Mouse (Mus musculus) lung, postnatal 25 days (tissue): ENCODE measurements around the gene Xirp1.

Source experiments
- DNase-seq: peaks from one replicate; pipeline ENCODE4 v3.0.0; 2022; ENCODE audit warnings: low spot score

The Xirp1 gene

GRCm38 (mm10) chr9:119985881-119986574 is 37.4 kb downstream of the Xirp1 start:
- no peak for DNase-seq

- no peak for DNase-seq
Observed at GRCm38 (mm10) chr9:119984536-119985011, 38.8 kb downstream of the Xirp1 start, which contains the start of gene Csrnp1. TSS of gene Csrnp1 (minus strand) at chr9:119984658.

DNA sequence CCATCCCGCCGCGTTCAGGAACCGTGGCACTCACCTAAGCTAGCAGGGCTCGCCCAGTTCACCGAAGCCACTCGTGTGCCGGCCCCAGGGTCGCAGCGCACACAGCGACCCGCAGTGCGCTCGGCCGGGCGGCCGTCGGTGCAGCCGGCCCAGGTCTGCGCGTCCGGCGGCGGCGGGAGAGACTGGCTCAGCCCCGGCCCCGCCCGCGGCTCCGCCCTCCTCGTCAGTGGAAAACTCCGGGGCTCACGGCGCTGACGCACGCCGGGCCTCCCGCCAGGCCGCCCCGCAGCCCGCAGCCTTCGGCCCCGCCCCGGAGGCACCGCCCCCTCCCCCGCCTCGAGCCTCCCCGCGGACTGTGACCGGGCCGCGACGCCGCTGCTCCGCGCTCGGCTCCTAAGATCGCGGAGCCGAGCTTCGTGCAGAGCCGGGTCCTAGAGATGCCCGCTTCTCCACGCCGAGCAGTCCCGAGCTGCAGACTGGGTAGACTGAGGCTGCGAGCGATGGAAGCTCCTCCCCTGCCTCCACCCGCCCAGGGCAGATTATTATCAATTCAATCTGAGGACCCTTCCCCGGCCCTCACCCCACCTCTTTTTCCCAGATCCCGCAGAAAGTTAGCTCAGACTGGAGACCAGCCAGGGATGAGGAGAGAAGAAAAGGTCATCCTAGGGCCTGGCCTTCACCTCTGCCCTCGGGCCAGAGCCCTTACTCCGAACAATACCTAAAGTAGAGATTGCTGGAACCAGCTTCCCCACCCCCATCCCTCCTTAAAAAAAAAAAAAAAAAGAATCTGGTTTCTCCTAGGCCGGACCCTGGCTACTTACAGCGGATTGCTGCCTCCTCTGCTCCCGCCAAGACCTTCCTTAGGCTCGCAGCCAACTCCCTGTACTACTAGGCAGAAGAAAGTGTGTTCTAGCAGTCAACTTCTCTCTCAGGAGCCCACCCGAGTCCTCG is 39.5 kb downstream of the Xirp1 start:
- peak; percentile 94 for DNase-seq

- peak; percentile 72 for DNase-seq
Observed at GRCm38 (mm10) chr9:119982956-119983551, 40.3 kb downstream of the Xirp1 start.

DNA sequence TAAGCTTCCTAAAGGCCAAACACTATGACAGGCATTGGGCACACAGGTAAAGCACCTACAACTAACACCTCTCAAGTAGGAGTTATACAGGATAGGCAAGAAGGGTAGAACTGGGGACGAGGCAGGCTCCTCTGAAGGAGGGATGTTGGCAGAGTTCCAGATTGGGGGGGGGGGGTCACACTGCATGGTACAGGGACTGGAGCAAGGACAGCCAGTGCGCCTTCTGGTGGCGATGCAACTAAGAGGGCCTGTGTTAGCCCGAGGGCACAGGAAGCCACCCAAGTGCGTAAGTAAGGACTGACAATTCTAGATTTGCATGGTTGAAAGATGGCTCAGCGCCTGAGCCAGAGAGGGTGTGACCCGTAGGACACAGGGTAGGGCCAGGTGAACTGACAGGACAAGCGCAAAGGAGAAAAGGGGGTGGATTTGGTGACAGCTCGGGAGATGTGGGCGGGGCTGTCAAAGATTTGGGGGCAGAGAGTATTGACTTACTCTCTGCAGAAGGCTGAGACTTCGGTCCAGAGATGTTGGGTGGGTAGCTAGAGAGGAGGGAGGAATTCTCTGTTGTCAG is 41.1 kb downstream of the Xirp1 start:
- peak; percentile 87 for DNase-seq

GRCm38 (mm10) chr9:119981183-119982179 is 41.9 kb downstream of the Xirp1 start:
- peak; percentile 92 for DNase-seq

GRCm38 (mm10) chr9:119980770-119981182 is 42.6 kb downstream of the Xirp1 start:
- no peak for DNase-seq

DNA sequence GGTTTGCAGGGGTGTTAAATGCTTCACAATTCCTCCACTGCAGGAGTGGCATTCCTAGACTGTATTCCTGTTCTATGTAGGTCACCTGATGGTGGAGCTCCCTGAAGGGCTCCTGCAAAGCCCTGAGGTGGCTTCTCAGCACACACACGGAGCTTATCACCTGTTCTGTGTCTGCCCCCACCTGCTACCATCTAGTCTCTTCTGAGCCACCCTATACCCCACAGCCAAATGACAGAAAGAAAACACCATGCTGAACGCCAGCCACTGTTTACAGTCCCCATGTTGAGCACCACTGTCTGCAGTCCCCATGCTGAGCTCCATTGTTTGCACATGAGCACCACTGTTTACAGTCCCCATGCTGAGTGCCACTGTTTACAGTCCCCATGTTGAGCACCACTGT is 43.6 kb downstream of the Xirp1 start:
- DNase-seq, result no peak

DNA sequence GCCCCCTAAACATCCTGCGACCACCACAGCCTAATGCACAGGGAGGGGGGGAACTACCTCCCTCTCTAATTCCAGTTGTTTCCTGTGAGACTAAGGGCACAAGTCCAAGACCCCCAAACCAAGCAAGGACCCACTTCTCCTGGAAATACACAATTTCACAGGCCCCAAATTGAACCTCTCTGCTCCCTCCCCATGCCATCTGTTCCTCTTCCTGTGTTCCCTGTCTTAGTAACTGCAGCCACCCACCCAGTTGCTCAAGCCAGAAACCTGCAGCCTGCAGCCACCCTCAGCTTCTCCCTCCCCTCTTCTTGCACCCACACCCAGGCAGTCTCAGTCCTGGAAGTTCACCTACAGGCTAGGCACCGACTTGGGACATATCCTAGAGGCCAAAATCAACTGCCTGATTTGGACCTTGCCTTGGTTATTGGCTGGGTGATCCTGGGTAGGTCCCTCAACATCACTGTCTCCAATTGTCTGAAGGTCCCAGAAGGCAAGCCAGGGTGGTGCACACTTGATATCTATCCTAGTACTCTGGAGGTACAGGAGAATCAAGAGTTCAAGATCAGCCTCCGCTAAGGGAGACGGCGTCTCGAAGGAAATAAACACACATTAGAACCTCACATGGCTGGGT is 44.5 kb downstream of the Xirp1 start:
- DNase-seq, result no peak

- DNase-seq, result no peak
Observed at GRCm38 (mm10) chr9:119978151-119978810, 45.1 kb downstream of the Xirp1 start.

DNA sequence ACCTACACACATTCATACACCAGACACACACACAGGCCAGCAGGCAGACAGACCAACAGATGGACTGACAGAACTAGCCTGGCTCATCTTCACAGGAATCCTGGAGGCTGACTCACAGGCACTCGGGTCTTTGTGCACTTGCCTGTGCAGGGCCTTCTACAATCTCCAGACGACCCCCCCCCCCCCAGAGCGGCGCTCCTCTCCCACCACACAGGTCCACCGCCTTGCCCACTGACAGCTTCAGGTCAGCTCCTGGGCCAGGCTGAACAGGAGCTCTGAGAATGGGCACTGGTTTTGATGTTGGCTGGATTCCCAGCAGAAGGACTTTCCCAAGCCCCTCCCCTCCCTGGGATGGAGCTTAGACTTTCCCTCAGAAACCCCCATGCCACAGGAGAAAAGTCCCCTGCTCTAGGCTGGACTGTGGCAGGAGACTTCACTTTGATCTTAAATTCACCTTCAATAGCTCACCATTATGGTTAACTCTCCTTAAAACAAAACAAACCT is 45.8 kb downstream of the Xirp1 start:
- DNase-seq, result no peak

DNA sequence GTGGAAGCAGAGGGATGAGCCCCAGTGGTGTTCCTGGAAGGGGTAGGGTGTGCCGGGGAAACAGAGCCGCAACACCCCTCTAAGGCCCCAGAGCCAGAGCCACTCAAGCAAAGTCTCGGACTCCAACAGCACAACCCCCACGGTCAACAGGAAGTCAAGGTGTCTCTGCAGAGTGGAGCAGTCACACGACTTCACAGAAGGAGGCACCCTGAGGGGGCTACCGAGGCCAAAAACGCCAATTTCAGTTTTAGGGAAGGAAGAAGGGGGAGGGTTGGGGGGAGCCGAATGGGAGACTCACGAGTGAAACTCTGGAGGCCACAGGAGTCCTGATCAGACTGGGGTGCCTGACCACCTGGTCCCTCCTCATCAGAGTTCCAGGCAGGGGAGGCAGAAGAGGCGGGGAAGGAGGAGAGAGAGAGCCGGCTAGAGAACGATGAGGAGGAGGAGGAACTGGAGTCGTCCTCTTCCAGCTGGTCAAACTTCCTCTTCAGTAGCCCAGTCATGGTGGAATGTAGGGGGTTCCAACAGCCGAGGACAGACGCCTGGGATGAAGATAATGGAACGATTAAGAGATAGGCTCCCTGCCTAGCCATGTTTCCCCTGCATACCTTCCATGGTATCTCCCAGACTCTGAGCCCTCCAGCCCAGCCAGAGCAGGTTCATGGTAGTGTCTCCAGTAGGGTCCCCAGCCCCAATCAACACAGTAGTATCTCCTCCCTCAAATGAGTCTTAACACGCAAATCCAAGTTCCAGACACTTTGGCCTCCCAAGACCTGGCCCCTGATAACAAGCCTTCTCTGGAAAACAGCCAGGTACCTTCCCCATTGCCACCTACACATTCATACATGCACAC is 46.5 kb downstream of the Xirp1 start:
- DNase-seq, result no peak

GRCm38 (mm10) chr9:119975286-119975685 is 48.1 kb downstream of the Xirp1 start:
- no peak for DNase-seq

- DNase-seq, result no peak
Observed at GRCm38 (mm10) chr9:119974609-119975008, 48.8 kb downstream of the Xirp1 start.

DNA sequence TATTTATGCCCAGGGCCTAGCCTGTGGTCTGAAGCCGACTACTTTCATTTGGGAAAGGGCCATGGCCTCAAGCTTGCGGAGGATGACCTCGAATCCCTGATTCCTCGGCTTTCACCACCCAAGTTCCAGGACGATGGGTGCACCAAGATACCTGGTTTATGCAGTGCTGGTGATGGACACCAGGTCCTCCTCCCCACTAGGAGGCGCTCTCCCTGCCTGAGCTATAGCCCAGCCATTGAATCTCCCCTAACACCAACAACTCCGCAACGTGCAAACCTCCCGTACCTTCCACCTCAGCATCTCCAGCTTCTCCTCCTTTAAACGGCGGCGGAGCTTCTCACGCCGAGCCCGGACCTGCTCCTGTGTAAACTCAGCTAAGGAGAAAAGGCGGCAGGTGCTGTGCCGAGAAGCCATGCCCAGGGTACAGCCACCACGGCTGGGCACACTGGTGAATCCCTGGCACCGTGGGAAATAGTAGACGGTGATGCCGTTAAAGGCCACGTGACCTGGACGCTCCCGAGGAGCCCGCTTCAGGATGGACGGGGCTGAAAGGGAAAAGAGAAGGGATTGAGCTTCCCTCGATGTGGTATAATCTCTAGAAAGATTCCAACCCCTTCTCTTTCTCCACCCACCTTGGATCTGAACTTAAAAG is 49.4 kb downstream of the Xirp1 start:
- no peak for DNase-seq

- no peak for DNase-seq
Observed at GRCm38 (mm10) chr9:119973281-119973680, 50.1 kb downstream of the Xirp1 start.

DNA sequence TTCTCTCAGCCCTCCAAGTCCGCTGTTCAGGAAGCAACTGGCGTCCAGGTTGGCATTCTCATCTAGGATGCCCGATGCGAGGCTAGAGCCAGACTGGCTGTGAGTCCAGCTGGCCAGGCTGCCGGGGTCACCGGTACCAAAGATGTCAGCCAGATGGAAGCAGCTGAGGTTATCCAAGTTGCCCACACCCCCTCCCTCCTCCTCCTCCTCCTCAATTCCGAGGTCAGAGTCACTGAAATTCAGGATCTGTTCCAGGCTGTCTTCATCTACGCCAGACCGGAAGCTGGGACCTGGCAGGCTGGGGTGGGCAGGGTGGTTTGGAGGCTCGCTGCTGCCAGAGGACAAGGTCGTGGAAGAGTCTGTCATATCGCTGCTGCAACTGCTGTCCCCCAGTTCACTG is 50.8 kb downstream of the Xirp1 start:
- DNase-seq, result no peak

DNA sequence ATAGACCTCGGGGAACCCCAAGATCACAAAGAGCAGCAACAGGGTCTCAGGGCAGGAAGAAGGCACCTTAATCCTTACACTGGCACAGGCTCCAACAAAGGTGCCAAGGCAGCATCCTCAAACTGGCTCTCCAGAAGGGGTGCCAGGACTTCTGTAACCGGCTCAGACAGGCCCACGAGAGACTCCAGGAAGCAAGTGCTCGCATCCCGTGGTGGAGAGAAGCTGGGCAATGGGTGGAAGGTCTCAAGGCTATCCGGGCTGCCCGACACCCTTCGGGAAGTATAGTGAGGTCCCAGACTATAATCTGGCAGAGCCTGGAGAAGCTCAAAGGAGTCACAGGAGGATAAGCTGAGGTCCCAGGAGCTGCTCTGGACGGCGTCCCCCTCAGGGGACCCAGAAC is 51.2 kb downstream of the Xirp1 start:
- DNase-seq, result no peak
